Mouse (Mus musculus): Measurements from ENCODE around the gene Ppp1r14d.

GRCm38 (mm10) chr2:119270643-119271331 lies 41.1 kb upstream of the Ppp1r14d start, which contains the start of gene Rhov:
- peak; percentile 38; the same call in 1 of the 2 replicates for TF ChIP-seq CTCF (IDR thresholded peaks at IDR 0.05; ENCODE audit: low read depth)
- TF ChIP-seq EP300 (IDR thresholded peaks at IDR 0.05; ENCODE audit: low read depth) = no peak
